Mouse (Mus musculus) inflammation-experienced regulatory T-cells, adult 16 weeks (primary cell): ENCODE results near the gene Tmem45a2. TPM values are rescaled to one million over a fixed set of nuclear protein-coding genes. Genes with fewer than 3 reads are reported as not detected.

ENCODE experiments used
- polyA plus RNA-seq: library from polyadenylated mRNA; unstranded; fragments of 100-300 nt; shearing (Covaris generic); gene quantifications from one replicate; pipeline ENCODE4 v1.2.1, GENCODE M21; 2017

The Tmem45a2 gene
- polyA plus RNA-seq: not detected

DNA sequence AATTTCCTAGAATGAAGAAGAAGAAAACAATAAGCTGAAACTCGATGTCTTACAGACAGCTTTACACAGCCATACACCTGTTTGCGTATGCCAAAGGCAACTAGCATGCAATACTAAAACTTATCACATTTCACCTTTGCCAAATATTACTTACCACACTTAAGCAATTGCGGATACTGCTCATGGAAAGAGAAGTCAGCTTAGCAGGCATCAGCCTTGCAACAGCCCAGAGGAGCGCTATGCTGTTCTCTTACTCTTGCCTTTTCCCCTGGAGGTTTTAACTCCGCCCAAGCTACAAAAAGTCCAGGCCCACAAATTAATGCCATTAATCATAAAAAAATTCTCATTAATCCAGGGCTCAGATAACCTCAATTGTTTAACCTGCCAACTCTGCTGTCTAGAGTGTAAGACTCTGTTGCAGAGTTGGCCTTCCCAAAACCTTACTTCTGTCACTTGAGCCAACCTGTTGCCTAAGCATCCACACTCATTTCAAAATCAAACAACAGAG, at the start of gene Tmem45a2:
Tmem45a2 (minus strand) TSS at position 241 of the 508 bp plus-strand sequence.

Other genes starting within 250 kb of the Tmem45a2 start
- 0.15 TPM for gene Tmem45a, start 185.2 kb downstream of the Tmem45a2 start, polyA plus RNA-seq
- gene Lnp1, start 143.3 kb downstream of the Tmem45a2 start, polyA plus RNA-seq: not detected
- gene Tomm70a, start 50.3 kb upstream of the Tmem45a2 start, polyA plus RNA-seq: 14.9 TPM
- 37.8 TPM for gene Nit2, start 96.0 kb upstream of the Tmem45a2 start, polyA plus RNA-seq
- 37.0 TPM for gene Tbc1d23, start 160.1 kb upstream of the Tmem45a2 start, polyA plus RNA-seq
- gene Tmem30c, start 221.5 kb upstream of the Tmem45a2 start, polyA plus RNA-seq: not detected